Mouse (Mus musculus) heart, embryonic 12.5 days (tissue): ENCODE measurements around the gene Phf3. TPM values are rescaled to one million over a fixed set of nuclear protein-coding genes. Genes with fewer than 3 reads are reported as not detected.

Experiments
- ATAC-seq: fragments of 200-750 bp; cut with Nextera tagmentation; 2 replicates; pipeline ENCODE4 v1.8.0; 2017; ENCODE audit warnings: moderate TSS enrichment, moderate library complexity; ENCODE audit not compliant: insufficient number of reproducible peaks, low FRiP score
- H3K27ac ChIP-seq: fragments of 300-500 bp; sonication (generic); 2 replicates; pipeline ENCODE4 v1.5.1; 2016; ENCODE audit warnings: mild to moderate bottlenecking, moderate library complexity; ENCODE audit not compliant: poor library complexity, severe bottlenecking
- H3K27me3 ChIP-seq: fragments of 300-500 bp; sonication (generic); replicated peaks from 2 replicates; pipeline ENCODE4 v1.6.1; 2016; ENCODE audit warnings: mild to moderate bottlenecking, moderate library complexity
- H3K36me3 ChIP-seq: fragments of 300-500 bp; sonication (generic); 2 replicates; pipeline ENCODE4 v1.6.1; 2016; ENCODE audit warnings: mild to moderate bottlenecking, moderate library complexity
- H3K4me1 ChIP-seq: fragments of 300-500 bp; sonication (generic); replicated peaks from 2 replicates; pipeline ENCODE4 v1.6.1; 2016; ENCODE audit warnings: mild to moderate bottlenecking
- H3K4me2 ChIP-seq: fragments of 300-500 bp; sonication (generic); 2 replicates; pipeline ENCODE4 v1.6.1; 2016; ENCODE audit warnings: mild to moderate bottlenecking, moderate library complexity
- H3K4me3 ChIP-seq: fragments of 300-500 bp; sonication (generic); 2 replicates; pipeline ENCODE4 v1.5.1; 2016; ENCODE audit warnings: mild to moderate bottlenecking
- H3K9ac ChIP-seq: fragments of 300-500 bp; sonication (generic); 2 replicates; pipeline ENCODE4 v1.6.1; 2016; ENCODE audit warnings: mild to moderate bottlenecking, moderate library complexity
- H3K9me3 ChIP-seq: fragments of 300-500 bp; sonication (generic); replicated peaks from 2 replicates; pipeline ENCODE4 v1.6.1; 2016; ENCODE audit warnings: mild to moderate bottlenecking, moderate library complexity
- WGBS: fragments of 180-500 bp; shearing (Covaris S2); methylation state at CpG from one replicate; pipeline ENCODE4 v1.1.7; 2016; 5-methylcytosine and 5-hydroxymethylcytosine counted together
- polyA plus RNA-seq: library from polyadenylated mRNA; unstranded; fragments of >200 nt; fragmentation: Nextera tagmentation; extraction: Ambion mirVana; gene quantifications from 2 replicates; pipeline ENCODE4 v1.2.1, GENCODE M21; 2016

Phf3 gene
- polyA plus RNA-seq, 1 experiment from 2014 or later: 38.2 TPM

DNA sequence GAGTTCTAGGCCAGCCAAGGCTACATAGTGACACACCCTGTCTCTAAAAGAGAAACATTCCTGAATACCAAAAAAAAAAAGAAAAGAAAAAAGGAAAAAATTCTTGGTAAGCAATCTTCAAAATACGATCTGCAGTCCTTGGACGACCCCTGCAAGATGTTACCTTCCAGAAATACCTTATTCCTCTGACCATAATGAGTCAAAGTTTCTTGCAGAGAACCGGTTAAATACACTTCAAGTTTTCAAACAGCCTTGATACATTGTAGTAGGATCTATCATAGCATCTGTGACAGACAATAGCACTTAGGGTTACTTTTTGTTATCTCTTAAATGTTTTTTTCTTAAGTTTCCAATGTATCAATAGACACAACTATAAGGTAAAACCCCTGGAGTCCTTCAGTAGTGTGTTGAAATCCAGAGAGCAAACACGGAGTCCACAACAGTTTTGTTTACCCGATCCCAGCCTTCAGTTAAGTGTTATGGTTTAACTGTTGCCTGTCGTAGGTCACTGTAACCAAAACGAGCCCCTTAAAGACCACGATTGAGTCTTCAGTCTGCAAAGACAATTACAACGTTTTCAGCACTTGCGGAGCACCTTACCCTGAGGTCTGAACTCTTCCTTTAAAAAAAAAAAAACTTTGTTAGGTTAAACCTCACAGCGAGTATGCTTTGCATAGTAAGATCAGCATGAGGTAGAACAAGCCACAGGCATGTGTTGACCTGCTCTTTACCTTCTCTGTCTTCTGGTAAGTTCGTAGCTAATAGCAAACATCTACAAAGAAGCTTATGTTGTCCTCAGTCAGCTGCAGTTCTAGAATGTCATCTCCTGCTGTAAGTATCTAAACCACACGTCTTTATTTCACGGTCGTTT, 775 bp upstream of the Phf3 start:
- Histone ChIP-seq H3K4me3 (peak overlapping the region; percentile 76), H3K36me3 (no peaks in the 10 kb centered on the region), H3K9ac (peak overlapping the region; percentile 94; the same call in 1 of the 2 replicates), H3K4me1 (peaks cover 9% of the 10 kb centered on the region), H3K27ac (peak overlapping the region; percentile 98), H3K9me3 (no peaks in the 10 kb centered on the region), H3K27me3 (no peaks in the 10 kb centered on the region), H3K4me2 (peak overlapping the region; percentile 70)
- ATAC-seq: no peak
- 51% methylated on average over 15 of the region's 15 CpGs for WGBS

GRCm38 (mm10) chr1:30872836-30873540, 733 bp downstream of the Phf3 start:
- Histone ChIP-seq H3K9me3 (no peaks in the 10 kb centered on the region), H3K4me3 (peak overlapping the region; percentile 76), H3K4me2 (peak overlapping the region; percentile 70), H3K36me3 (no peaks in the 10 kb centered on the region), H3K27me3 (no peaks in the 10 kb centered on the region), H3K9ac (peak overlapping the region; percentile 94), H3K27ac (peak overlapping the region; percentile 98), H3K4me1 (peaks cover 17% of the 10 kb centered on the region)
- under 1% methylated on average over 71 of the region's 79 CpGs for WGBS
- ATAC-seq: peak; percentile 87

GRCm38 (mm10) chr1:30867786-30868185, 5.9 kb downstream of the Phf3 start:
- H3K36me3 ChIP-seq: no peaks in the 10 kb centered on the region
- H3K4me1 ChIP-seq: peaks cover 17% of the 10 kb centered on the region
- no peak overlapping the region for H3K4me3 ChIP-seq
- WGBS: 92% methylated on average over 4 of the region's 4 CpGs
- no peak overlapping the region for H3K27ac ChIP-seq
- no peak overlapping the region for H3K9ac ChIP-seq
- H3K9me3 ChIP-seq: no peaks in the 10 kb centered on the region
- no peak overlapping the region for H3K4me2 ChIP-seq
- no peaks in the 10 kb centered on the region for H3K27me3 ChIP-seq
- ATAC-seq: no peak

DNA sequence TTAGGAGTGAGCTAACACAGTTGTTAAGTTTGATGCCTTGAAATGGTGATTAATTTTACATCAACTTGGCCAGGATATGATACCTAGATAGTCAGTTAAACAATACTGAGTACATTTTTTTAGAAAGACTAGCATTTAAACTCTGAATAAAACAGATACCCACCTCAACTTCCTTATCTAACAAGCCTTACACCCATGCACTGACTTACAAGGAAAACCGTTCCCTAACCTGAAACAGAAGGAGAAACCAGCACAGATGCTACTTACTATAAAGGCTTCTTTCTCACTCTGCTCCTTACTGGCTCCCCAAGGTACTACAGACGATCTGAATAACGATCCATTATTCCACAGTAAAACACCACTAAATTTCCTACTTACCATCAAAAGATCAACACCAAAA, 21.2 kb downstream of the Phf3 start:
- no peak overlapping the region for H3K4me3 ChIP-seq
- H3K9me3 ChIP-seq: no peaks in the 10 kb centered on the region
- 81% methylated on average over 3 of the region's 3 CpGs for whole genome bisulfite sequencing
- no peak overlapping the region for H3K4me2 ChIP-seq
- H3K9ac ChIP-seq: no peak overlapping the region
- no peak overlapping the region for H3K27ac ChIP-seq
- no peaks in the 10 kb centered on the region for H3K27me3 ChIP-seq
- peaks cover 4% of the 10 kb centered on the region; the same call in 1 of the 2 replicates for H3K36me3 ChIP-seq
- ATAC-seq: no peak
- peaks cover 20% of the 10 kb centered on the region for H3K4me1 ChIP-seq

DNA sequence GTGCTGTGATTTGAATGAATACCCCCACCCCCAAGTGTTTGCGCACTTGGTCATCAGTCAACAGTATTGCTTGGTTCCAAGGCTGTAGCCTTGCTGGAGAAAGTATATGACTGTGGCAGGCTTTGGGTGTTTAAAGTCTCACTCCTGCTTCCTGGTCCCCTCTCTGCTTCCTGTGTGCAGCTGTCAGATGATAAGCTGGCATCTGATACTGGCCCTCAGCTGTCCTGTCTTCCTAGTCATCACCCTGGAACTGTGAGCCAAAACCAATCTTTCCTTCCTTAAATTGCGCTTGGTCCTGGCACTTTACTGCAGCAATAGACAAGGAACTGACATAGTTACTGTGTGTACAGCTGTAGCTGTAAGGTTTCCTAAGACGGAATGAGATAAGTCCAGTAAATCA, 21.8 kb downstream of the Phf3 start:
- H3K27ac ChIP-seq: no peak overlapping the region
- ATAC-seq: no peak
- no peak overlapping the region for H3K4me3 ChIP-seq
- H3K36me3 ChIP-seq: peaks cover 4% of the 10 kb centered on the region; the same call in 1 of the 2 replicates
- no peaks in the 10 kb centered on the region for H3K9me3 ChIP-seq
- H3K4me2 ChIP-seq: no peak overlapping the region
- no peaks in the 10 kb centered on the region for H3K27me3 ChIP-seq
- H3K4me1 ChIP-seq: peaks cover 20% of the 10 kb centered on the region
- no peak overlapping the region for H3K9ac ChIP-seq
- WGBS: 78% methylated on average over 3 of the region's 3 CpGs

- Histone ChIP-seq H3K27me3 (no peaks in the 10 kb centered on the region), H3K27ac (no peak overlapping the region; the same call in 1 of the 2 replicates)
- 68% methylated on average over 2 of the region's 2 CpGs for WGBS
Observed at GRCm38 (mm10) chr1:30850906-30851305, 22.8 kb downstream of the Phf3 start.

DNA sequence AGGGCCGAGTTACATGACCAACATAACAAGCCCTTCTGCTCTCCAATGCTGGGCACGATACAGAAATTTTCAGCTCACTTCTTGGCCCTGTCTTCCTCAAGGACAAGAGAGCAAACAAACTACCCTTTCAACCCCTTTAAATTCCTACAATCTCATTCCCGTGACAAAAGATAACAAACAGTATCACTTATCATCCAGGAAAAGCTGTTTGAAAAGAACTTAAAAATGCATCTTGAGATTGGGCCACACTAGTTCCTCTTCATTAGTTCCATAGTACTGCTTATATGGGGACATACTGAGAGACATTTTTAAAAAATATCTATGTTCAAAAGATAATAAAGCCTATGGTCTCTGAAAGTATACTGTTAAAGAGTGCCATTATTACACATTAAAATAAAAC, 23.8 kb downstream of the Phf3 start:
- Histone ChIP-seq H3K4me1 (peaks cover 20% of the 10 kb centered on the region), H3K9me3 (no peaks in the 10 kb centered on the region), H3K27ac (peak overlapping the region; percentile 33; the same call in 1 of the 2 replicates), H3K4me3 (no peak overlapping the region), H3K9ac (no peak overlapping the region), H3K27me3 (no peaks in the 10 kb centered on the region), H3K36me3 (peaks cover 4% of the 10 kb centered on the region; the same call in 1 of the 2 replicates), H3K4me2 (no peak overlapping the region)
- no peak for ATAC-seq
- WGBS: 35% methylated on average over 3 of the region's 3 CpGs

More at GRCm38 (mm10) chr1:30850906-30851305, 22.8 kb downstream of the Phf3 start:
- 0 out of 2 replicates have a peak, but pooled peaks have one; percentile 36 for ATAC-seq
- Histone ChIP-seq H3K4me2 (no peak overlapping the region), H3K36me3 (peaks cover 4% of the 10 kb centered on the region; the same call in 1 of the 2 replicates), H3K9me3 (no peaks in the 10 kb centered on the region), H3K4me1 (peaks cover 20% of the 10 kb centered on the region), H3K4me3 (no peak overlapping the region), H3K9ac (no peak overlapping the region)

- H3K36me3 ChIP-seq: peaks cover 4% of the 10 kb centered on the region; the same call in 1 of the 2 replicates
- no peak overlapping the region for H3K4me2 ChIP-seq
- ATAC-seq: no peak
- H3K4me3 ChIP-seq: no peak overlapping the region
- no peak overlapping the region for H3K9ac ChIP-seq
- H3K27ac ChIP-seq: no peak overlapping the region
- peaks cover 20% of the 10 kb centered on the region for H3K4me1 ChIP-seq
- WGBS: 42% methylated on average over 1 of the region's 1 CpGs
- no peaks in the 10 kb centered on the region for H3K9me3 ChIP-seq
- H3K27me3 ChIP-seq: no peaks in the 10 kb centered on the region
Observed at GRCm38 (mm10) chr1:30847706-30848105, 26.0 kb downstream of the Phf3 start.

DNA sequence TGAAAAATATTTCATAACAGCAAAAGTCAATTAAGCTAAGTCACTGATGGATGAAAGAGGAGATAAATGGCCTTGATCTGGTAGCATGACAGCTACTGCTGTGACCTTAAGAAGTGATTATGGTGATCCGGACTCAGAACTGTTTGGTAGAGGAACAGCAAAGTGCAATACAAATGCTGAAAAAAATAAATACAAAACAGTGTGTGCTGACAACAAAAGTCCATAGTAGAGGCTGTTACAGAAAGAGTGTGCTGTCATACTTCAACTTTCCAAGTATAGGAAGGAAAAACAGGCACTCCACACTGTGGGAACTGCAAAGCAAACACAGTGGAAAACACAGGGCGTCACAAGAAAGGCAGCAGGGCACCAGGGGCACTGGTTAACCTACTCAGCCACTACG, 34.1 kb downstream of the Phf3 start:
- Histone ChIP-seq H3K36me3 (peaks cover 13% of the 10 kb centered on the region), H3K4me3 (no peak overlapping the region), H3K9ac (no peak overlapping the region), H3K27me3 (no peaks in the 10 kb centered on the region), H3K9me3 (no peaks in the 10 kb centered on the region), H3K27ac (no peak overlapping the region), H3K4me2 (no peak overlapping the region), H3K4me1 (0 out of 2 replicates have a peak, but pooled peaks cover 2% of the 10 kb centered on the region)
- WGBS: 80% methylated on average over 3 of the region's 3 CpGs
- ATAC-seq: no peak

- Histone ChIP-seq H3K4me1 (0 out of 2 replicates have a peak, but pooled peaks cover 2% of the 10 kb centered on the region), H3K36me3 (peaks cover 23% of the 10 kb centered on the region), H3K9ac (no peak overlapping the region)
Observed at GRCm38 (mm10) chr1:30835512-30835911, 38.2 kb downstream of the Phf3 start.

GRCm38 (mm10) chr1:30832778-30833177, 40.9 kb downstream of the Phf3 start:
- no peaks in the 10 kb centered on the region for H3K4me1 ChIP-seq
- H3K4me2 ChIP-seq: no peak overlapping the region
- no peak overlapping the region for H3K9ac ChIP-seq
- ATAC-seq: no peak; the same call in 1 of the 2 replicates
- peaks cover 37% of the 10 kb centered on the region for H3K36me3 ChIP-seq
- H3K27ac ChIP-seq: no peak overlapping the region
- H3K27me3 ChIP-seq: no peaks in the 10 kb centered on the region
- H3K4me3 ChIP-seq: no peak overlapping the region
- WGBS: 78% methylated on average over 4 of the region's 4 CpGs
- H3K9me3 ChIP-seq: no peaks in the 10 kb centered on the region

More at GRCm38 (mm10) chr1:30835512-30835911, 38.2 kb downstream of the Phf3 start:
- no peak for ATAC-seq
- Histone ChIP-seq H3K4me3 (no peak overlapping the region), H3K4me2 (no peak overlapping the region), H3K9me3 (no peaks in the 10 kb centered on the region), H3K27ac (no peak overlapping the region), H3K27me3 (no peaks in the 10 kb centered on the region)
- 93% methylated on average over 6 of the region's 6 CpGs for WGBS
